Mouse (Mus musculus): ENCODE data around the gene Dcaf7.

- TF ChIP-seq CTCF (IDR thresholded peaks at IDR 0.05; ENCODE audit: low read depth, low read length) (no peak), POLR2A (IDR thresholded peaks at IDR 0.05; ENCODE audit: extremely low read depth, insufficient read depth, low read length) (no peak)
Observed at GRCm38 (mm10) chr11:106034986-106035385, 1.7 kb upstream of the Dcaf7 start.
